Mouse (Mus musculus) adrenal gland, postnatal 4 days (tissue): ENCODE results near the gene Gm10945. TPM values are rescaled to one million over a fixed set of nuclear protein-coding genes. Genes with fewer than 3 reads are reported as not detected.

Experiments
- DNase-seq, 2 experiments: peaks; one replicate each; pipeline ENCODE4 v3.0.0; 2021 to 2022; ENCODE audit warnings: low spot score in 2 of 2, mixed read lengths in 2 of 2
- long read RNA-seq, 2 experiments: library from polyadenylated mRNA; stranded (forward); transcript quantifications; one replicate each; pipeline ENCODE4 v2.0.0; 2021
- total RNA-seq, 2 experiments: library from RNA; stranded (reverse); gene quantifications; 2 replicates each; pipeline ENCODE4 v1.2.3; 2021

The Gm10945 gene
- total RNA-seq = not detected
- long read RNA-seq, experiment 1 = 0 reads
- long read RNA-seq, experiment 2 = 0 reads

GRCm38 (mm10) chr10:6761287-6761811, at the start of gene Gm10945:
TSS of gene Gm10945 (minus strand) at chr10:6761761.
- no peak for DNase-seq

GRCm38 (mm10) chr10:6790226-6790625, 28.7 kb upstream of the Gm10945 start:
- DNase-seq = no peak

GRCm38 (mm10) chr10:6788517-6789237, 27.1 kb upstream of the Gm10945 start:
- DNase-seq = peak; percentile 19 to 35

- DNase-seq = no peak
These were observed 3.4 kb downstream of the Gm10945 start, which contains the start of gene Oprm1 for GRCm38 (mm10) chr10:6758206-6758605. TSS of gene Oprm1 (plus strand) at chr10:6758506.

- DNase-seq = no peak
These were observed 8.2 kb downstream of the Gm10945 start for GRCm38 (mm10) chr10:6753375-6753774.

- no peak for DNase-seq
These were observed 33.1 kb downstream of the Gm10945 start for GRCm38 (mm10) chr10:6728469-6728868.

- DNase-seq = no peak
These were observed 37.8 kb downstream of the Gm10945 start for GRCm38 (mm10) chr10:6723765-6724164.

GRCm38 (mm10) chr10:6717181-6717948, 44.2 kb downstream of the Gm10945 start:
- no peak for DNase-seq

GRCm38 (mm10) chr10:6705226-6705885, 56.2 kb downstream of the Gm10945 start:
- DNase-seq = no peak

GRCm38 (mm10) chr10:6694218-6694850, 67.2 kb downstream of the Gm10945 start:
- peak in 1 of 2 experiments; percentile 20 for DNase-seq

Other genes starting within 250 kb of the Gm10945 start
- gene Oprm1, start 3.3 kb downstream of the Gm10945 start, total RNA-seq = 1 to 10 TPM in 1 of 2 experiments, under 1 TPM in 1; 0.51 to 1.3 TPM